Mouse (Mus musculus): ENCODE data around the gene Mettl7a2.

DNA sequence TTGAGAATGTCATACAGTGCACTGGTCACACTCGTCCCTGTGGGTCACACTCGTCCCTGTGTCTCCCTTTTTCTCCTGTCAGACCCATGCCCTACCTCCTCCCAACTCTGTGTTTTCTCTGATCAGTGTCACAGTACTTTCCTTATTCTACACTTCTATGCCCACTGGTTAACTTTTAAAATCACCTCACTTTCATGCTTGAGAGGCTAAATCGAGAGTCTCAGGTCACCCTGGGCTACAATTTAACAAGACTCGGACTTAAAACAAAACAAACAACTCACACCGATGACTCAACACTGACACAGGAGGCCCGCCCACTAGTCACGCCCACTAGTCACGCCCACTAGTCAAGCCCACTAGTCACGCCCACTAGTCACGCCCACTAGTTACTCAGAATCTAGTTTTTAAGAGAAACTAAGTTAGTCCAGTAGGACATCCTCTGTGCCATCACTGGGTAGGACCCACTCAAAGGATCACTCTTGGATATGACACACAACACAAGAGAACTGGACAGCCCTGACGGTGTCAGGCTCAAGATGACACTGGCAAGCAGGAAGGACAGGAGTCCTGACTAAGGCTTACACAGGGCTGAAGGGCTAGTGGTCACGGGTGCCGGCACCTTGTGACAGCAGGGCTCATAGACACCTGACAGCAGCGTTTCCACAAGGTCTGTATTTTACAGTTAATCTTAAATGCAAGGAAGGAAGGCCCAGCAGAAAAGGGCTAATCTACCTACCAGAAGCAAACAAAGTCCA, 58.1 kb downstream of the Mettl7a2 start:
- no peak; the same call in 1 of the 2 replicates for TF ChIP-seq EP300 (IDR thresholded peaks at IDR 0.05; ENCODE audit: low read depth)
- no peak for TF ChIP-seq CTCF (IDR thresholded peaks at IDR 0.05; ENCODE audit: low read depth)
